Mouse (Mus musculus) left cerebral cortex, adult 8-10 months (tissue): ENCODE measurements around the gene Arap2. TPM values are rescaled to one million over a fixed set of nuclear protein-coding genes. Genes with fewer than 3 reads are reported as not detected.

Experiments
- DNase-seq, 2 experiments: peaks; one replicate each; pipeline ENCODE4 v3.0.0; 2022; ENCODE audit warnings: low spot score in 2 of 2
- total RNA-seq, 4 experiments: library from RNA; stranded (reverse); gene quantifications; 2 replicates each; pipeline ENCODE4 v1.2.4; 2022

Arap2 gene
- total RNA-seq: 10 to 100 TPM; 71.7 to 79.5 (median 77.5) TPM

DNA sequence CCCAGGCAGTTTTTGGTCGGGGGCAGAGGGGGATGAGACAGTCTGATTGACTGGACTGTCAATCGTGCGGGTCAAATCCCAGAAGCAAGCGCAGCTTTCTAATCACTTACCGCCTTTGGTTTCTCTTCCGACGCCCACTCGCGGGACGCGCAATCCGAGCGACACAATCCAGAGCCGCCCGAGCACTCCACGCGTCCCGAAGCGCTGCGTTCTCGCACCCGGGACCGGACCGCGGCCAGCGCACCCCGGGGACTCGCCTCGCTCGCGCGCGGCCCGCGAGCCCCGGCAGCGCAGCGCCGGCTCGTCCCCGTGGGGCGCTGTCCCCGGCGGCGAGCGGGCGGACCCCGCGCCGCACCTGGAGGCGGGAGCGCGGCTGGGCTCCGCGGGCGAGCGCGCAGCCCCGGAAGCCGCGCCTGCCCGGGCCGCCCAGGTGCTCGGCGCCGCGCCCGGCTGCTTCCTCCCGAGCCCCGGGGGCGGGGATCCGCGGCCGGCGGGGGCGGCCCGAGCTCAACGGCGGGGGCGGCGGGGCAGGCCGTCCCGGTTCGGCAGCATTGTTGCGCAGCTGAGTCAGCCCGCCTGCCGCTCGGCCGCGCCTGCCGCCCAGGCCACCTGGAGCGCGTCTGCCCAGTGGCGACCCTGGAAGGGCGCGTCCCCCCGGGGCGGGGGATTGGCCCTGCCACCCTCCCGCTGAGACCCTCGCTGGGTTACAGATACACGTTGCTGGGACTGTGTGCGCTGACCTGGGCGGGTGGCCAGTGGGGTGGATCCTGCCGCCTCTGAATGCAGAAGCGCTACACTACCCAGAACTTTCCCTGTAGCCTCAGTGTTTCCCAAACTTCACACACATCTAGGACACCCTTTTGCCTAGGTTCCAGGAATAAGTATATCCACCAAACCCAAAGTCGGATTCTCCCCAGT is at the start of gene Arap2:
Arap2 (minus strand) TSS at position 376 of the 918 bp plus-strand sequence.
- DNase-seq: peak; percentile 39 to 53

- peak in 1 of 2 experiments; percentile 18 for DNase-seq
Observed at GRCm38 (mm10) chr5:62815741-62816140, 49.8 kb upstream of the Arap2 start.

GRCm38 (mm10) chr5:62814072-62814414 is 48.1 kb upstream of the Arap2 start:
- DNase-seq: no peak

- no peak for DNase-seq
Observed at GRCm38 (mm10) chr5:62813402-62814071, 47.6 kb upstream of the Arap2 start, which contains the start of gene Dthd1. Gene Dthd1 (plus strand): TSS chr5:62813823.

- DNase-seq: no peak
Observed at GRCm38 (mm10) chr5:62792776-62793175, 26.8 kb upstream of the Arap2 start.

- DNase-seq: no peak
Observed at GRCm38 (mm10) chr5:62790921-62791564, 25.1 kb upstream of the Arap2 start.

GRCm38 (mm10) chr5:62786809-62787208 is 20.9 kb upstream of the Arap2 start:
- DNase-seq: no peak

DNA sequence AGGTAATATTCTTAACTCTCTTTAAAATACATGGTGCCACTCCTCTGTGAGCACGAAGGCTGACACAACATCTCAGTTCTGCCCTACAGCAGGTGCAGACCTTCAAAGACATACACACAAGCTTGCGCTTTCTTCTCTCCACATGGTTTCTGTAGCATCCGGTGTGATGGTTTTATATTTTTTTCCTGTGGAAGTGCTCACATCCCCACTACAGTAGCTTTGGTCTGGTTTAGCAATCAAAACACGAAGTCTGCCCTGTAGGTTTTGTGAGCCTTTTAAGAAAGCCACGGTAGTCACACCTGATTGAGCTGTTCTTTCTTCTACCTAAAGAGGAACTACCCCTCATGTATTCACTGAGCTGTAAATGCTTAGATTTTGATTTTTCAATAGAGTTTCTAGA is 12.7 kb upstream of the Arap2 start:
- no peak for DNase-seq

DNA sequence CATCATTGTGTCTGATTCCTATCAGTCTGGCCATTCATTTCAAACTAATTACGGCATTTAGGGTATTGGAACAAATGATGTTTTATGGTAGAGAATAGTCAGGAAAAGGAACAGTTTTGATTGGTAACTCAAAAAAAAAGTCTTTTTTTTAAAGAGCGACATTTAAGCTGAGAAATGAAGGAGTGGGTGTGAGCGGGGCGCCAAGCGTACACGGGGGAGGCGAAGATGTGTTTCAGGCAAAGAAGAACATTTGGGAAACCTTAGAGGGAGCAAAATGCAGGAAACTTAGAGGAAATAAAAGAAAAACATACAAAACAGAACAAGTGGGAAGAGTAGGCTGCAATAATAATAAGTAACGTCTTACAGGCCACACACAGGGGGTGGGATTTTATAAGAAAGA is 11.8 kb upstream of the Arap2 start:
- DNase-seq: peak in 1 of 2 experiments; percentile 39

- DNase-seq: no peak
Observed at GRCm38 (mm10) chr5:62771775-62772599, 6.0 kb upstream of the Arap2 start.

DNA sequence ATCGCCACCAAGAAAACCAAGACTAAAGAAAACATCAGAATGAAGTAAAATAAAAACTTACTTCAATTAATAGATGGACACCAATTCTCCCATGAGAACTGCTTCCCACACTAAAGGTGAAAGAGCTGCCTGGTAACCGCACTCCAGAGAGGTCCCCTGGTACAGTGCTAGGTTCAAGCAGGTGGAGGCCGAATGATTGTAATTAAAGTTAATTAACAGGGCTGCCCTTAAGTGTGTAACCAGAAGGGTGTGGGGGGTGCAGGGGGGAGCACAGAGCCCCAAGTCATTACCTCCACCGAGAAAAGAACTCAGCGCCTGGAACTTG is 538 bp downstream of the Arap2 start:
- no peak for DNase-seq

GRCm38 (mm10) chr5:62764161-62764560 is 1.8 kb downstream of the Arap2 start:
- no peak for DNase-seq

GRCm38 (mm10) chr5:62763046-62763445 is 2.9 kb downstream of the Arap2 start:
- DNase-seq: no peak

- no peak for DNase-seq
Observed at GRCm38 (mm10) chr5:62762298-62762960, 3.5 kb downstream of the Arap2 start.

DNA sequence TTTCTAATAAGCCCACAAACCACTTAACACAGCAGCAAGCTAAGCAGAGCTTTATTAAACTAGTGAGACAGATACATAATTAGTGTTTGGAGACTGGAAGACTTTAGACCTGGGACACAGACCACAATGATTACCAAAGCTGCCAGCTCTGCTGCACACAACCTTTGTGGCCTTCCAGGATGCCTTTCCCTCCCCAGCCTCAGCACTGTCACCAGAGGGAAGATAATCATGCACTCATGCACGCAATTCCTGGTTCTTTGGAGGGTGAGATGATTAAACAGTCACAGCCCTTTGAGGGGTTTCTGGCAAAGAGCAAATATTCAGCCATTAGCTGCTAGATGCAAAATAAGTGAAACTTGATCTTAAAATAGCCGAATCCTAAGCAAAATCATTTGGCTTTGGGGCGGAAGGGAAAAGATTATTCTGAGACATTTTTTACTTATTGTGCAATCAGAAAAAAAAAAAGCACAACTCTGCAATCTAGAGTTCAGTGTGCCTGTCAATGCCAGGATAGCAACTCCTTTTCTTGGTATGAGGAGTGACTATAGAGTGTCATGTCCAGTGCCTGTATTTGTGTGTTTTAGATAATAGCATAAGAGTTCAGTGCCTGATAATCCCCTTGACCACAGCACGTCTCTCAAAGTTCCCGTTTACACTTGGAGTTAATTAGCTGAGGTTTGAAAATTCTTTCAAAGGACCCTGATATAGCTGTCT is 5.0 kb downstream of the Arap2 start:
- DNase-seq: no peak

- DNase-seq: no peak
Observed at GRCm38 (mm10) chr5:62755808-62756527, 10.0 kb downstream of the Arap2 start.

DNA sequence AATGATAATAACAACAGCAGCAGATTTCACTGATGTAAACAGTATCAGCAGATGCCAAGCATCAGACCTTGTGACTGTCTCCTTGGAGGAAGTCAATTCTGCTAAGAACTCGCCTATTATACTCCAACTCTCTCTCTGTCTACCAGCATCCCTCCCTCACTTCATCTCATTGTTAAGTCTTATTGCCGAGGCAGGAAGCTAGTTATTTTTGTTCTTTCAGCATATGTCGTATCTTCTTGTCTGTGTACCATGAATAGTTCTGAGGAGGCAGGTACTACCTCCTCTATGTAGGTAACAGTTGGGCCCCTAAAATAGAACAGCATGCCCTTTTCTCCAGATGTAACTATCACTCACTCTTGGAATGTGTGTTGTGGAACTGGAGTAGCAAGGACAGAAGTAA is 13.0 kb downstream of the Arap2 start:
- DNase-seq: no peak

DNA sequence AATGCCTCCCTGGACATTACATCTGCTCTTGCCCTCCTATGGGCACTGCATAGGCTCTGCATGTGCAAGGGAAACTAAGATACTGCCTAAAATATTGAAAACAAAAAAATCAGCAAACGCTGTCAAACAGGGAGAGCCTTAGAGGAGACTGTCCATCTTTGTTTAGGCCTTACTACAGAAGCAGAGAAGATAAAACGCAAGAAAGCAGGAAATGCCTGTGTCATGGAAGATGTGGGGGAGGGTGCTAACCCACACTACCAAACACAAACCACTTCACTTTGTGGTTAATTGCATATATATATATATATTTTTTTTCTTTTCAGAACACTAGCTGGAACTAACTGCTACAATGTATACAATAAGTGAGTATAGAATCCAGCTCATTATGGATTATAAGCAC is 14.3 kb downstream of the Arap2 start:
- DNase-seq: no peak

DNA sequence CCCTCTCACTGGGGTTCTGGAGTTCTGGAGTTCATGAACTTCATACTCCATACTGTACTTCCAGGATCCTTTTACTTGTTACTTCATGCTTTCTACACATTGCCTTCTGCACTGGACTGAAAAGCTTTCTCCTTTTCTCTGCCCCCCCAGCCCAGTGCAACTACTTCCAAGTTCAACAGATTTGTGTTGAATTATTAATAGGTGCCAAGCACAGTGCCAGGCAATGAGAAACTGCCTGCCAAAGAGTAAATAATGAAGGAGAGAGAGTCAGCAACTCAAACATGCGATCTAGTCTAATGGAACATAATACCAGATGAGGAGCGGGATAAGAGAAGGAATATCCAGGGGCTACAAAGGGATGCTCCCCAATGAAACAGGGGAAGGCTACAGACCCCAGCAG is 17.8 kb downstream of the Arap2 start:
- no peak for DNase-seq
